Mouse (Mus musculus): Measurements from ENCODE around the gene Cdc37. TPM values are rescaled to one million over a fixed set of nuclear protein-coding genes. Genes with fewer than 3 reads are reported as not detected.

Gene Cdc37
- polyA plus RNA-seq, 1 experiment from 2014 or later: 190 TPM

- Histone ChIP-seq H3K4me1 (ENCODE audit: control insufficient read depth, insufficient read depth, low read length) (peaks cover 7% of the 10 kb centered on the region), H3K9ac (replicated peaks; ENCODE audit: low read depth, low read length) (no peak overlapping the region), H3K4me2 (ENCODE audit: low read depth, low read length) (no peak overlapping the region), H3K4me3 (ENCODE audit: low read depth, low read length) (no peak overlapping the region), H3K27ac (ENCODE audit: low read depth, low read length) (no peak overlapping the region), H3K9me3 (ENCODE audit: control insufficient read depth, low read length) (no peaks in the 10 kb centered on the region), H3K27me3 (ENCODE audit: control insufficient read depth, insufficient read depth, low read length) (no peaks in the 10 kb centered on the region), H3K36me3 (ENCODE audit: control insufficient read depth, insufficient read depth, low read length) (peaks cover 12% of the 10 kb centered on the region)
- 78% methylated on average over 9 of the region's 9 CpGs for WGBS
- no peak for ATAC-seq (ENCODE audit: low read depth)
These were observed 15.0 kb downstream of the Cdc37 start for GRCm38 (mm10) chr9:21134595-21135328.

DNA sequence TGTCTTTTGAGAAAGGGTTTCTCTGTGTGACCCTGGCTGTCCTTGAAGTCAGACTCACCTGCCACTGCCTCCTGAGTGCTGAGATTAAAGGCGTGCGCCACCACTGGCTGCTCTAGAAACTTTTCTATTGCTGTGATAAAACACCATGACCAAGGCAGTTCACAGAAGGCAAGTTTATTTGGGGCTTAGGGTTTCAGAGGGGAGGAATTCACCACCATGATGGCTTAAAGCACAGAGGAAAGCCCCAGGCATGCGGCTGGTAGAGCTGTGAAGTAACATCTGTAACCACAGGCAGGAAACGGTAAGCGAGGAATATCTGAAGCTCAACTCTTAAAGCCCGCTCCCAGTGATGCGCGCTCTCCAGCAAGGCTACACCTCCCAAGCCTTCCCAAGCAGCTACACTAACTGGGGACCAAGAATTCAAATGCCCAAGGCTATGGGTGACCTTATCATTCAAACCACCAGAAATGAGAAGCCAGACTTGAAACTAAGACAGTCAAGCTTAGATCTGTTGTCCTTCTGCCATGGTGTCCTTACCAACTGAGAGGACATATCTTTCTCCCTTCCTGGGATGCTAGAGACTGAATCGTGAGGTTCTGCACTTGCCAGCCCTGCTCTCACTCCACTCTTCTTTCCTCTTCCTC, 16.6 kb downstream of the Cdc37 start:
- Histone ChIP-seq H3K36me3 (ENCODE audit: control insufficient read depth, insufficient read depth, low read length) (no peaks in the 10 kb centered on the region), H3K27me3 (ENCODE audit: control insufficient read depth, insufficient read depth, low read length) (no peaks in the 10 kb centered on the region), H3K4me3 (ENCODE audit: low read depth, low read length) (no peak overlapping the region), H3K9ac (replicated peaks; ENCODE audit: low read depth, low read length) (no peak overlapping the region), H3K4me2 (ENCODE audit: low read depth, low read length) (no peak overlapping the region), H3K9me3 (ENCODE audit: control insufficient read depth, low read length) (no peaks in the 10 kb centered on the region), H3K27ac (ENCODE audit: low read depth, low read length) (no peak overlapping the region), H3K4me1 (ENCODE audit: control insufficient read depth, insufficient read depth, low read length) (peaks cover 7% of the 10 kb centered on the region)
- no peak for ATAC-seq (ENCODE audit: low read depth)
- 80% methylated on average over 9 of the region's 9 CpGs for WGBS

GRCm38 (mm10) chr9:21132102-21132775, 17.5 kb downstream of the Cdc37 start:
- Histone ChIP-seq H3K9ac (replicated peaks; ENCODE audit: low read depth, low read length) (no peak overlapping the region), H3K27me3 (ENCODE audit: control insufficient read depth, insufficient read depth, low read length) (no peaks in the 10 kb centered on the region), H3K27ac (ENCODE audit: low read depth, low read length) (no peak overlapping the region), H3K36me3 (ENCODE audit: control insufficient read depth, insufficient read depth, low read length) (peaks cover 3% of the 10 kb centered on the region; the same call in 1 of the 2 replicates), H3K9me3 (ENCODE audit: control insufficient read depth, low read length) (no peaks in the 10 kb centered on the region), H3K4me2 (ENCODE audit: low read depth, low read length) (no peak overlapping the region), H3K4me1 (ENCODE audit: control insufficient read depth, insufficient read depth, low read length) (peaks cover 7% of the 10 kb centered on the region), H3K4me3 (ENCODE audit: low read depth, low read length) (no peak overlapping the region)
- 90% methylated on average over 12 of the region's 12 CpGs for WGBS
- no peak for ATAC-seq (ENCODE audit: low read depth)

DNA sequence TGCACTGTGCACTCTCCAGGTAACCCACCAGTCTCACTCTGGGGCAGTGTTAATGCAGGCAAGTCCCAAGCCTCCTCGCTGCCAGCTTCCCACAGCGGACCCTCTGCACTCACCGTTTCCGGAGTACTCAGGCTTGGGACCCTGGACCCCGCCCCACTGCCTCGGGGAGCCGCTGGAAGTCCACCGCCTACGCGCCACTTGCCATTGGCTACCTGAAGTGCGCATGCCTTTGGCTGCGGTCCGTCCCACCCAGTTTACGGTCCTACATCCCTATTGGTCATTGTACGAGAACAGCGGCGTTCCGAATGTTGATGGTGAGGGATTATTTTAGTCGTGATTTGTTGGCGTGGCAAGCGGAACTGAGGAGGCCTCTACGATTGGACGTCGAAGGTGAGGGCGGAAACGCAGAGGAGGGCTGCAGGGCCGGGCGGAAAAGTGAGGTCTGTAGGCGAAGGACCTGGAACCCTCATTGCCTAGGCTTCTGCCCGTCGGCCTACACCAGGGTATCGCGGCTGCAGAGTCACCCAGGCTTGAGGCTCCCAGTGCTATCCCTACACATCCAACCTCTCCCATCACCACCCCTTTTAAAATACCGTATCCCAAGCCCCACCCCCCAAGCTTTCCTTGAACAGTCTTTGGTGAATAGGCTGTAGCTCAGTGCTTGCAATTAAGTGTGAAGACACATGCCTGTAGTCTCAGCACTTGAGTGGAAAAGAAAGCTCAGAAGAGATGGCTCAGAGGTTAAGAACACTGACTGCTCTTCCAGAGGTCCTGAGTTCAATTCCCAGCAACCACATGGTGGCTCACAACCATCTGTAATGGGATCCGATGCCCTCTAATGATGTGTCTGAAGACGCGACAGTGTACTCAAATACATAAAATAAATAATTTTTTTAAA, 18.5 kb downstream of the Cdc37 start, which contains the start of gene Tyk2:
TSS of gene Tyk2 (minus strand) at position 185 of the 898 bp plus-strand sequence.
- Histone ChIP-seq H3K27me3 (ENCODE audit: control insufficient read depth, insufficient read depth, low read length) (no peaks in the 10 kb centered on the region), H3K9me3 (ENCODE audit: control insufficient read depth, low read length) (no peaks in the 10 kb centered on the region), H3K36me3 (ENCODE audit: control insufficient read depth, insufficient read depth, low read length) (peaks cover 3% of the 10 kb centered on the region; the same call in 1 of the 2 replicates), H3K27ac (ENCODE audit: low read depth, low read length) (peak within 1 kb of the TSS; percentile 60), H3K4me2 (ENCODE audit: low read depth, low read length) (peak within 1 kb of the TSS; percentile 70), H3K9ac (replicated peaks; ENCODE audit: low read depth, low read length) (peak within 1 kb of the TSS; percentile 44), H3K4me3 (ENCODE audit: low read depth, low read length) (peak within 1 kb of the TSS; percentile 59), H3K4me1 (ENCODE audit: control insufficient read depth, insufficient read depth, low read length) (peaks cover 7% of the 10 kb centered on the region)
- ATAC-seq (ENCODE audit: low read depth): peak; percentile 98
- 7% methylated on average over 37 of the region's 37 CpGs for whole genome bisulfite sequencing

DNA sequence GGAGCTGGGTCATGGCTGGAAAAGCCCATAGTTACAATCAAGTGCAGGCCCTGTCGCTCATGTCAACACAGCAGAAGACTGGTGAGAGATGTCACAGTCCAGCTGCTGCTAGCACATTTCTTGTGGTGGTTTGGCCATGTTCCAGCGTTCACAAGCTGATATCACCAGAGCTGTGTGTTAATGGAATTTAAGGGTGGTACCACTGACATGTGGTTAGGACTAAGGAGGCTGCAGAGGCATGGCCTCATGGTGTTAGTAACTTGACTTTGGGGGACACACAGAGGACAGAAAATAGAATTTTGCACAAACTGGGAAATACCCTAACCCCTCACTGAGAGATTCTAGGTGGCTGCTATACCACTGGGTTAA, 23.5 kb downstream of the Cdc37 start:
- H3K4me1 ChIP-seq (ENCODE audit: control insufficient read depth, insufficient read depth, low read length): peaks cover 7% of the 10 kb centered on the region
- no peaks in the 10 kb centered on the region for H3K9me3 ChIP-seq (ENCODE audit: control insufficient read depth, low read length)
- no peak overlapping the region for H3K9ac ChIP-seq (replicated peaks; ENCODE audit: low read depth, low read length)
- H3K27ac ChIP-seq (ENCODE audit: low read depth, low read length): no peak overlapping the region
- ATAC-seq (ENCODE audit: low read depth): no peak
- no peaks in the 10 kb centered on the region for H3K27me3 ChIP-seq (ENCODE audit: control insufficient read depth, insufficient read depth, low read length)
- WGBS: 87% methylated on average over 2 of the region's 2 CpGs
- peaks cover 18% of the 10 kb centered on the region; the same call in 1 of the 2 replicates for H3K36me3 ChIP-seq (ENCODE audit: control insufficient read depth, insufficient read depth, low read length)
- no peak overlapping the region for H3K4me2 ChIP-seq (ENCODE audit: low read depth, low read length)
- H3K4me3 ChIP-seq (ENCODE audit: low read depth, low read length): no peak overlapping the region

DNA sequence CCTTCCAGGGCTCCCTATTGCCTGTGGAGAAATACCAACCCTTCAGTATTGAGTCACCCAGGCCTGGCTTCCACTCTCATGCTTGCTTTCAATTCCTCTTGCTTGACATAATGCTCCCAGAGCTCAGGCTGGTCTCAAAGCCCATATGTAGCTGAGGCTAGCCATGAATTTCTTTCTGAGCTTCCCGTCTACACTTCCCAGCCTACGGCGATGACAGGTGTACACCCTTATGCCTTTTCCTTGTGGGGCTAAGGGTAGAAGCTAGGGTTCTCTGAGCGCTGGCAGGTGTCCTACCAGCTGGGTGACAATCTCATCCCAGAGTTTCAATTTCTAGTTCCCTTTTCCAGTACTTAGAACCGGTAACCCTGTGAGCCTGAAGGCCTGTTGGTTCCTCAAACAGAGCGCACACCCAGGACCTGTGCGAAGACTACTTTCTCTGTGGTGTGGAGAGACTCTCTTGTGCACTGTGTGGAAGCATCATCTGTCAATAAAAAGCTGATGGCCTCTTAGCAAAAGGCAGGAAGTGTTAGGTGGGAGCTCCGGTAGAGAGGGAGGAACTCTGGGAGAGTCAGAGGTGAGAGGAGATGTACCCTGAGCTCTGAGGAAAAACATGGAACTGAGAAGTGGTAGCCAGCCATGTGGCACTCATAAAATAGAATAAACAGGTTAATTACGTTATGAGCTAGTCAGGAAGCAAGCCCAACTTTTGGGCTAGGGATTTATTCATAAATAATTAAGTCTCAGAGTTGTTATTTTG, 24.1 kb downstream of the Cdc37 start:
- H3K4me1 ChIP-seq (ENCODE audit: control insufficient read depth, insufficient read depth, low read length): peaks cover 5% of the 10 kb centered on the region
- no peak overlapping the region for H3K4me3 ChIP-seq (ENCODE audit: low read depth, low read length)
- no peaks in the 10 kb centered on the region for H3K27me3 ChIP-seq (ENCODE audit: control insufficient read depth, insufficient read depth, low read length)
- no peaks in the 10 kb centered on the region for H3K9me3 ChIP-seq (ENCODE audit: control insufficient read depth, low read length)
- H3K36me3 ChIP-seq (ENCODE audit: control insufficient read depth, insufficient read depth, low read length): peaks cover 20% of the 10 kb centered on the region; the same call in 1 of the 2 replicates
- H3K27ac ChIP-seq (ENCODE audit: low read depth, low read length): no peak overlapping the region
- H3K4me2 ChIP-seq (ENCODE audit: low read depth, low read length): no peak overlapping the region
- no peak for ATAC-seq (ENCODE audit: low read depth)
- no peak overlapping the region for H3K9ac ChIP-seq (replicated peaks; ENCODE audit: low read depth, low read length)
- 89% methylated on average over 9 of the region's 9 CpGs for WGBS

- H3K27ac ChIP-seq (ENCODE audit: low read depth, low read length): no peak overlapping the region
- no peaks in the 10 kb centered on the region for H3K27me3 ChIP-seq (ENCODE audit: control insufficient read depth, insufficient read depth, low read length)
- no peak for ATAC-seq (ENCODE audit: low read depth)
- H3K4me1 ChIP-seq (ENCODE audit: control insufficient read depth, insufficient read depth, low read length): no peaks in the 10 kb centered on the region
- no peak overlapping the region for H3K4me2 ChIP-seq (ENCODE audit: low read depth, low read length)
- WGBS: 87% methylated on average over 5 of the region's 5 CpGs
- peaks cover 25% of the 10 kb centered on the region for H3K36me3 ChIP-seq (ENCODE audit: control insufficient read depth, insufficient read depth, low read length)
- H3K9me3 ChIP-seq (ENCODE audit: control insufficient read depth, low read length): no peaks in the 10 kb centered on the region
- H3K4me3 ChIP-seq (ENCODE audit: low read depth, low read length): no peak overlapping the region
- H3K9ac ChIP-seq (replicated peaks; ENCODE audit: low read depth, low read length): no peak overlapping the region
These were observed 24.9 kb downstream of the Cdc37 start for GRCm38 (mm10) chr9:21124837-21125236.

DNA sequence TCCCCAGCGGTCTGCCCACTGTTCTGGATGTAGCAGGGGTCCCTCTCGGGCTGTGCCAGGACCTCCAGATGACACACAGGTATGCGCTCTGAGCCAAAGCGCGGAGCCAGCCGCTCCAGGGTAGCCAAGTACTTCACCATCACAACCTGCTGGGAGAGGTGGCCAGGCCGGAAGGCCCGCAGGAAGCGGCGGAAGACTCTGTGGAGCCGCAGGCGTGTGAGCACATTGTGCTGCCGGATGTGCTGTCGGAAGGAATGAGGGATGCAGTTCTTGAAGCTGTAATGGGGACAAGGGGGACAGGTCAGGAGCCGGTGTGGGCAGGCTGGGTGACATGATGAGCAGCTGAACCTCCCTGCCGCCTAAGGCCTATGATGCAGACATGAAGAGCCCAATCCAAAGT, 28.3 kb downstream of the Cdc37 start:
- no peak overlapping the region for H3K9ac ChIP-seq (replicated peaks; ENCODE audit: low read depth, low read length)
- 92% methylated on average over 16 of the region's 16 CpGs for WGBS
- H3K27me3 ChIP-seq (ENCODE audit: control insufficient read depth, insufficient read depth, low read length): no peaks in the 10 kb centered on the region
- ATAC-seq (ENCODE audit: low read depth): no peak
- H3K9me3 ChIP-seq (ENCODE audit: control insufficient read depth, low read length): no peaks in the 10 kb centered on the region
- H3K4me2 ChIP-seq (ENCODE audit: low read depth, low read length): no peak overlapping the region
- no peak overlapping the region for H3K27ac ChIP-seq (ENCODE audit: low read depth, low read length)
- H3K4me3 ChIP-seq (ENCODE audit: low read depth, low read length): no peak overlapping the region
- H3K36me3 ChIP-seq (ENCODE audit: control insufficient read depth, insufficient read depth, low read length): peaks cover 24% of the 10 kb centered on the region
- no peaks in the 10 kb centered on the region for H3K4me1 ChIP-seq (ENCODE audit: control insufficient read depth, insufficient read depth, low read length)

All from neural tube, embryonic 14.5 days (tissue).